Mouse (Mus musculus) myocyte (in vitro differentiated cells): ENCODE measurements at regions not wholly inside any gene's neighbourhood (a gene's known extent, or its start where the extent isn't known, plus 50 kb on each side); places are given as distances from the start of the nearest gene placed in this dataset.

ENCODE experiments used
- H3K27me3 ChIP-seq: one replicate; pipeline ENCODE4 v1.6.1; 2011; ENCODE audit not compliant: control insufficient read depth, insufficient read depth, insufficient read length
- H3K36me3 ChIP-seq: one replicate; pipeline ENCODE4 v1.6.1; 2011; ENCODE audit not compliant: control insufficient read depth, insufficient read depth
- H3K4me2 ChIP-seq: one replicate; pipeline ENCODE4 v1.6.1; 2011; ENCODE audit warnings: low read depth, control low read depth
- H3K4me3 ChIP-seq: one replicate; pipeline ENCODE4 v1.5.1; 2011; ENCODE audit warnings: mild to moderate bottlenecking, control low read depth, moderate library complexity
- H3K79me2 ChIP-seq: one replicate; pipeline ENCODE4 v1.6.1; 2011; ENCODE audit not compliant: control insufficient read depth, insufficient read depth
- H3ac ChIP-seq: one replicate; pipeline ENCODE4 v1.6.1; 2011; ENCODE audit not compliant: control insufficient read depth, insufficient read length
- CEBPB ChIP-seq: IDR thresholded peaks from 2 replicates; pipeline ENCODE4 v1.6.1; 2011; ENCODE audit warnings: mild to moderate bottlenecking, moderate library complexity; ENCODE audit not compliant: poor library complexity, insufficient read depth, severe bottlenecking
- E2F4 ChIP-seq: IDR thresholded peaks from one replicate; pipeline ENCODE4 v1.6.1; 2011; ENCODE audit warnings: mild to moderate bottlenecking, control low read depth, moderate library complexity; ENCODE audit not compliant: insufficient read depth
- MAX ChIP-seq: IDR thresholded peaks from one replicate; pipeline ENCODE4 v1.6.1; 2011; ENCODE audit warnings: low read depth, mild to moderate bottlenecking, control low read depth
- MYOD1 ChIP-seq, 3 experiments: IDR thresholded peaks; one replicate each; pipeline ENCODE4 v1.6.1; 2011; ENCODE audit warnings: control low read depth in 2 of 3, low read depth in 2 of 3, mild to moderate bottlenecking in 2 of 3, moderate library complexity in 1 of 3; ENCODE audit not compliant: insufficient read length in 2 of 3, control insufficient read depth in 1 of 3
- MYOG ChIP-seq, 3 experiments: IDR thresholded peaks; one replicate each; pipeline ENCODE4 v1.6.1; 2011; ENCODE audit warnings: control low read depth in 2 of 3, low read depth in 2 of 3, mild to moderate bottlenecking in 2 of 3; ENCODE audit not compliant: insufficient read length in 2 of 3, control insufficient read depth in 1 of 3, insufficient read depth in 1 of 3
- POLR2A ChIP-seq: IDR thresholded peaks from one replicate; pipeline ENCODE4 v1.6.1; 2011; ENCODE audit warnings: low read depth, mild to moderate bottlenecking, control low read depth, moderate library complexity; ENCODE audit not compliant: insufficient read length
- POLR2AphosphoS2 ChIP-seq: IDR thresholded peaks from one replicate; pipeline ENCODE4 v1.6.1; 2011; ENCODE audit warnings: low read depth, control low read depth; ENCODE audit not compliant: insufficient read length
- REST ChIP-seq: IDR thresholded peaks from one replicate; pipeline ENCODE4 v1.6.1; 2011; ENCODE audit warnings: mild to moderate bottlenecking, control low read depth, moderate library complexity; ENCODE audit not compliant: insufficient read depth, insufficient read length
- SRF ChIP-seq: IDR thresholded peaks from one replicate; pipeline ENCODE4 v1.6.1; 2011; ENCODE audit warnings: low read depth; ENCODE audit not compliant: control insufficient read depth, insufficient read length
- TCF12 ChIP-seq: IDR thresholded peaks from one replicate; pipeline ENCODE4 v1.6.1; 2011; ENCODE audit warnings: mild to moderate bottlenecking, control low read depth; ENCODE audit not compliant: poor library complexity, insufficient read depth, severe bottlenecking
- TCF3 ChIP-seq: IDR thresholded peaks from one replicate; pipeline ENCODE4 v1.6.1; 2011; ENCODE audit warnings: low read depth, control low read depth; ENCODE audit not compliant: insufficient read length
- USF1 ChIP-seq: IDR thresholded peaks from one replicate; pipeline ENCODE4 v1.6.1; 2011; ENCODE audit warnings: low read depth, mild to moderate bottlenecking, control low read depth, moderate library complexity

DNA sequence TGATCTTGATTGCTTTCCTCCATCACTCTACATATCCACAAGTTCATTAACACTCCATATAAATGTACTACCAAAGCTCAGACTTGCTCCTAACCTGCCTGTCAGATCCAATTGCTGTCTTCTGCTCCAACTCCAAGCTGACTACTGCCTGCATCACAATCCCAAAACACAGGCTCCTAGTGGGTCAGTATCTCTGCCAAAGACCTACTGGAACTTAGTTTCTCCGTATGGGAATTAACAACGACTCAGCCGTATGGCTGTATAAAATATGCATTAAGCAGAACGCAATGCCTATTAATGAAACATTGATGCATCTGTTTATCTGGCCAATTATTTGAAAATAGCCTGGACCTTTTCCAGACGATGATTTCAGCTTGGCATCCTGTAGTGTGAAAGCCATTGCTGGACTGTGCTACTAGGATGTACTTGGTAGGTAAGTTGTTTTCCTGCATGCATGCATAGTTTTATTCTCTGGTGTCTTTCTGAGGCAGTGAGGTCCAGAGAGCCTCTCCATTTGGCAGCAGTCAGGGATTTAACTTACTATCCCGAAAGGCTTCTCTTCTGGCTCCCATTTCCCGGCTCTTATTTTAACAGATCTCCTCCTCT, 271.2 kb downstream of the Agtpbp1 start:
- no peaks in the 10 kb centered on the region for H3K36me3 ChIP-seq
- no peak overlapping the region for H3K4me3 ChIP-seq
- no peak overlapping the region for H3K4me2 ChIP-seq
- H3ac ChIP-seq = no peak overlapping the region
- no peak for TF ChIP-seq TCF3
- TF ChIP-seq USF1 = no peak
- TF ChIP-seq E2F4 = no peak
- TF ChIP-seq SRF = no peak
- TF ChIP-seq REST = no peak
- no peak for TF ChIP-seq MAX
- no peak for TF ChIP-seq MYOG (IDR thresholded peaks at IDR 0.05; ENCODE audit: control insufficient read depth in 1 of 3, insufficient read depth in 1 of 3, insufficient read length in 2 of 3, low read depth in 2 of 3)
- H3K79me2 ChIP-seq = no peaks in the 10 kb centered on the region
- no peaks in the 10 kb centered on the region for H3K27me3 ChIP-seq

DNA sequence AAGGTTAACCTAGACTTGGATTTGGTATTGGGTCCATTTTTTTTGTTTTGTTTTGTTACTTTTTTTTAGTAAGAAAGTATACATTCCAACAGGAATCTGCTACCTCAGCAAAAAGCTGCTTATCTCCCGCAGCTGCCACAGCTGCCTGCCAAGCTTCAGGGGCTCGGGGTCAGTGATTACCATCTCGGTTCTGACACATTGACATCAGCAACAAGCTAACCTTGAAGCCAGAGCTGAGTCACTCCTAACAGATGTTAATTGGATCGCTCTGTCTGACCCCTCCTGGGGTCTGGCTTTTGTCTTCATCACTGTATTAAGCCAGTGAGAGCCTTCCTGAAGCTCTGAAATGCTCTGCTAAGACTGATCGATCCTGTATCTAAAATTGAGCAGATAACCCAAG, 292.1 kb downstream of the Agtpbp1 start:
- H3K79me2 ChIP-seq = no peaks in the 10 kb centered on the region
- no peak overlapping the region for H3K4me2 ChIP-seq
- no peak overlapping the region for H3K4me3 ChIP-seq
- TF ChIP-seq E2F4 = no peak
- no peaks in the 10 kb centered on the region for H3K36me3 ChIP-seq
- H3ac ChIP-seq = no peak overlapping the region
- H3K27me3 ChIP-seq = no peaks in the 10 kb centered on the region

DNA sequence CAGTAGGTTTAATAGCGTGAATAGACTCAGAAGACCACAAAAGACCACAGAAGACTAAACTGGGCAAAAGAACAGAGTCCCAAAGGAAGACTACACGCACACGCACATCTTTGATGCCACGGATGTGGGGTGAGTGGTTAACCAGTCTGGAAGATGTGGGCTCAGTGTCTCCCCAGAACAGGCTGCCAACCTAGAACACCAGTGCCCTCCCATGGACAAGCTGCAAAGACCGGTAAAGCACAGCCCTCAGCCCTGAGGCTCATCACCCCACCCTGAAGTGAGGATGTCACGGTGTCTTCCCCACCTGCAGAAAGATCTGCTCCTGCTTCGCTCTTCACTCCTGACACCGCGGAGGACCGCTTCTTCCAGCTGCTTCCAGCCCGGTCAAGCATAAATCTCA, 295.9 kb downstream of the Agtpbp1 start:
- Histone ChIP-seq H3K36me3 (no peaks in the 10 kb centered on the region), H3K4me2 (no peak overlapping the region), H3ac (no peak overlapping the region), H3K79me2 (no peaks in the 10 kb centered on the region), H3K4me3 (no peak overlapping the region), H3K27me3 (no peaks in the 10 kb centered on the region)
- no peak for TF ChIP-seq USF1

DNA sequence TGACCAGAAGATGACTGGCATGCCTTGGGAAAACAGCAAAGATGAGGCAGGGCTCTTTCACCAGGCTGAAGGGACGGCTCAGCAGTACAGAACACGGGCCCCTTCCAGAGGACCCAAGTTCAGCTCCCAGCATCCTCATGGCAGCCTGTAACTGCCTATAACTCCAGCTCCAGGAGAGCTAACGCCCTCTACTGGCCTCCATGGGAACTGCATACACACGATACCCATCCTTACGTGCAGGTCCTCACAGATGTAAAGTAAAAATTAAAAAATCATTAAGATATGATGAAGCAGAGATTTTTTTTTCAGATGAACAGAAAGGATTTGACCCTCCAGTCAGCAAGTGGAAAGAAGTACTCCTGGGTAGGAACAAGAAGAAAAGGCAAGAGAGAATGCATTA, 303.8 kb downstream of the Agtpbp1 start:
- Histone ChIP-seq H3K79me2 (no peaks in the 10 kb centered on the region), H3K4me3 (no peak overlapping the region), H3K27me3 (no peaks in the 10 kb centered on the region), H3K4me2 (no peak overlapping the region), H3ac (no peak overlapping the region), H3K36me3 (no peaks in the 10 kb centered on the region)
- TF ChIP-seq CEBPB (no peak), POLR2AphosphoS2 (no peak), POLR2A (no peak), E2F4 (no peak), MYOG (IDR thresholded peaks at IDR 0.05; ENCODE audit: control insufficient read depth in 1 of 3, insufficient read depth in 1 of 3, insufficient read length in 2 of 3, low read depth in 2 of 3) (no peak), MYOD1 (IDR thresholded peaks at IDR 0.05; ENCODE audit: control insufficient read depth in 1 of 3, insufficient read length in 2 of 3, low read depth in 2 of 3) (no peak), SRF (no peak), MAX (no peak), USF1 (no peak), TCF3 (no peak), REST (no peak), TCF12 (no peak)

DNA sequence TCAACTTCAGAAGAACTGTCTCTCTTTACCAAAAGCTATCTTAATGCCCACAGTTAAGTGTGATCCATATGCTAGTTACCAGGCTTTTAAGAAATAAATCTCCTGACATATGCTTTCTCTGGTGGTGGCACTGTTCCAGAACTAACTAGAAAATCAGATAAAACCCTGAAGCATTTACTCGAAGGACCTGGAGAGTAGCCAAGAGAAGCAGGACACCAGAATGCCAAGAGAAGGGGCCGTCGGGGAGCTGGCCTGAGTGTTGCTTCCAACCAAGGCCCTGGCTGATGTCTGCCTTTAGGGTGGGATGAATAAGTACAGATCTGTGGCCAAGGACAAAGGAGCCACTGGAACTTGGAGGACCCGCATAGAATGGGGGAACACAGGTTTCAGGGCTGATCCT, 305.9 kb downstream of the Agtpbp1 start:
- TF ChIP-seq POLR2A (no peak), REST (no peak), CEBPB (no peak), TCF3 (no peak), POLR2AphosphoS2 (no peak), MAX (no peak), SRF (no peak), MYOG (IDR thresholded peaks at IDR 0.05; ENCODE audit: control insufficient read depth in 1 of 3, insufficient read depth in 1 of 3, insufficient read length in 2 of 3, low read depth in 2 of 3) (no peak), USF1 (no peak)
- Histone ChIP-seq H3K4me3 (no peak overlapping the region), H3K36me3 (no peaks in the 10 kb centered on the region), H3K79me2 (no peaks in the 10 kb centered on the region), H3K27me3 (no peaks in the 10 kb centered on the region), H3ac (no peak overlapping the region), H3K4me2 (no peak overlapping the region)
